Comparison of ENCODE assay signal across 18 mouse cellular contexts in the genomic region with DNA sequence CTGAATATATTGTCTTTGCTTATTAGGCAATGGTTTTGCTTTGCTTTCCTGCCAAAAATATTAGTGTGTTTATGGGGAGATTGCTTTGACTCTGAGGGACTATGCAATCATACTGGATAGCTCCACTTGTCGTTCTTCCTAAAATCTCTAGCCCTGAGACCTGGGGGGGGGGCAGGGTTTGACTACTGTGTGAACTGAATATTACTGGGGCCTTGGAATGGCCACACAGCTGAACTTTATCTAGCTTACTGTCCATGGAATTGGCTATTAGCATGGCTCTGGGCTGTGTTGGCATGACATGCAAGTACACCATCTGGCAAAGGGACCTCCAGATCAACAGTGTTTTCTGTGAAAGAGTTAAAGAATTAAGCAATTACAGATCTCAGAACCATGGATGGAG.
"Had no signal": no experiment of that assay in that cellular context is flagged by ENCODE, and none has a peak within 500 bp of the region (broad histone marks: within the 10 kb centered on the region; RNA-seq: fewer than 3 reads in every experiment).

No protein-coding gene starts in this region.

- H3K4me3 ChIP-seq: left cerebral cortex, adult 2 months; liver, embryonic 13.5 days; midbrain, embryonic 12.5 days; midbrain, embryonic 15.5 days; neural tube, embryonic 12.5 days; neural tube, embryonic 15.5 days had no signal

- DNase-seq: kidney, adult 11 months; kidney, postnatal 14 days; kidney, postnatal 4 days; layer of hippocampus, postnatal 36 days; liver, embryonic 13.5 days; right cerebral cortex, adult 18-20 months; right cerebral cortex, postnatal 14 days; right cerebral cortex, postnatal 4 days; thymus, adult 2 months; thymus, postnatal 14 days; thymus, postnatal 4 days had no signal

- H3K4me1 ChIP-seq: liver, embryonic 13.5 days; midbrain, embryonic 15.5 days had no signal

- H3K4me2 ChIP-seq: liver, embryonic 13.5 days; midbrain, embryonic 12.5 days; midbrain, embryonic 15.5 days; neural tube, embryonic 12.5 days; neural tube, embryonic 15.5 days had no signal

- ATAC-seq: midbrain, embryonic 15.5 days had no signal

- H3K9ac ChIP-seq: liver, embryonic 13.5 days; midbrain, embryonic 12.5 days; midbrain, embryonic 15.5 days; neural tube, embryonic 12.5 days; neural tube, embryonic 15.5 days had no signal

- H3K9me3 ChIP-seq: liver, embryonic 13.5 days; midbrain, embryonic 12.5 days; midbrain, embryonic 15.5 days; neural tube, embryonic 12.5 days; neural tube, embryonic 15.5 days had no signal

- H3K27ac ChIP-seq: left cerebral cortex, adult 2 months; liver, embryonic 13.5 days; macrophage; midbrain, embryonic 12.5 days; midbrain, embryonic 15.5 days; neural tube, embryonic 12.5 days; neural tube, embryonic 15.5 days; stomach, postnatal 0 days had no signal

- H3K36me3 ChIP-seq: liver, embryonic 13.5 days; midbrain, embryonic 12.5 days; midbrain, embryonic 15.5 days; neural tube, embryonic 12.5 days; neural tube, embryonic 15.5 days had no signal

- H3K27me3 ChIP-seq: liver, embryonic 13.5 days; midbrain, embryonic 12.5 days; midbrain, embryonic 15.5 days; neural tube, embryonic 12.5 days; neural tube, embryonic 15.5 days had no signal
